Mouse (Mus musculus) liver, adult 2 months (tissue): ENCODE data around the gene Fbrsl1. TPM values are rescaled to one million over a fixed set of nuclear protein-coding genes. Genes with fewer than 3 reads are reported as not detected.

ENCODE experiments used
- DNase-seq: peaks from one replicate; pipeline ENCODE4 v3.0.0-alpha.2; 2011; ENCODE audit warnings: low read depth, low spot score; ENCODE audit errors: extremely low read depth
- H3K27ac ChIP-seq: fragments of 200-500 bp; replicated peaks from 2 replicates; pipeline ENCODE4 v1.5.1; 2012; ENCODE audit warnings: low read depth, mild to moderate bottlenecking, control low read depth, inconsistent platforms, low read length; ENCODE audit not compliant: insufficient read depth
- H3K27me3 ChIP-seq: fragments of 200-500 bp; 2 replicates; pipeline ENCODE4 v1.6.1; 2012; ENCODE audit warnings: mild to moderate bottlenecking, moderate library complexity, low read length, inconsistent platforms; ENCODE audit not compliant: control insufficient read depth, insufficient read depth
- H3K36me3 ChIP-seq: fragments of 200-500 bp; 2 replicates; pipeline ENCODE4 v1.6.1; 2012; ENCODE audit warnings: low read length, inconsistent platforms; ENCODE audit not compliant: control insufficient read depth, insufficient read depth
- H3K4me1 ChIP-seq: fragments of 200-500 bp; 2 replicates; pipeline ENCODE4 v1.6.1; 2011; ENCODE audit warnings: low read length; ENCODE audit not compliant: control insufficient read depth, insufficient read depth
- H3K4me3 ChIP-seq: fragments of 200-500 bp; 2 replicates; pipeline ENCODE4 v1.5.1; 2011; ENCODE audit warnings: low read depth, mild to moderate bottlenecking, control low read depth, low read length, moderate library complexity; ENCODE audit not compliant: insufficient read depth
- H3K79me2 ChIP-seq: fragments of 200-500 bp; 2 replicates; pipeline ENCODE4 v1.6.1; 2012; ENCODE audit warnings: inconsistent platforms, mild to moderate bottlenecking, low read length, moderate library complexity; ENCODE audit not compliant: control insufficient read depth, insufficient read depth
- H3K9ac ChIP-seq: fragments of 200-500 bp; 2 replicates; pipeline ENCODE4 v1.6.1; 2012; ENCODE audit warnings: low read depth, mild to moderate bottlenecking, control low read depth, inconsistent platforms, low read length
- CTCF ChIP-seq: fragments of 200-500 bp; IDR thresholded peaks from 2 replicates; pipeline ENCODE4 v1.5.1; 2011; ENCODE audit warnings: low read depth, low read length, control low read depth
- POLR2A ChIP-seq: fragments of 200-500 bp; IDR thresholded peaks from 2 replicates; pipeline ENCODE4 v1.6.1; 2011; ENCODE audit warnings: low read length, control low read depth; ENCODE audit not compliant: insufficient read depth; ENCODE audit errors: extremely low read depth
- WGBS: fragments of 180-500 bp; shearing (Covaris S2); methylation state at CpG from one replicate; pipeline ENCODE4 v1.1.7; 2018; 5-methylcytosine and 5-hydroxymethylcytosine counted together
- polyA plus RNA-seq: library from polyadenylated mRNA; depleted of rRNA; stranded (reverse); fragments of >200 nt; gene quantifications from 2 replicates; pipeline ENCODE4 v1.2.3, GENCODE M21; 2012
- total RNA-seq: library from RNA; depleted of rRNA; stranded (reverse); fragments of >200 nt; gene quantifications from 2 replicates; pipeline ENCODE4 v1.2.3, GENCODE M21; 2014

The Fbrsl1 gene
- total and polyA plus RNA-seq, 2 experiments, result 4.9 to 29.8 TPM

GRCm38 (mm10) chr5:110472834-110473233 is 24.5 kb upstream of the Fbrsl1 start:
- Histone ChIP-seq H3K27me3 (no peaks in the 10 kb centered on the region), H3K27ac (no peak overlapping the region), H3K36me3 (no peaks in the 10 kb centered on the region), H3K4me1 (no peaks in the 10 kb centered on the region), H3K4me3 (no peak overlapping the region), H3K9ac (no peak overlapping the region), H3K79me2 (no peaks in the 10 kb centered on the region)
- TF ChIP-seq POLR2A (no peak), CTCF (no peak)
- DNase-seq, result no peak
- 77% methylated on average over 1 of the region's 1 CpGs for WGBS

GRCm38 (mm10) chr5:110471981-110472476 is 23.7 kb upstream of the Fbrsl1 start:
- TF ChIP-seq CTCF (no peak), POLR2A (no peak)
- Histone ChIP-seq H3K27me3 (no peaks in the 10 kb centered on the region), H3K9ac (no peak overlapping the region), H3K36me3 (no peaks in the 10 kb centered on the region), H3K27ac (no peak overlapping the region), H3K4me1 (no peaks in the 10 kb centered on the region), H3K79me2 (no peaks in the 10 kb centered on the region), H3K4me3 (no peak overlapping the region)
- no peak for DNase-seq
- WGBS, result 79% methylated on average over 5 of the region's 5 CpGs

GRCm38 (mm10) chr5:110471285-110471684 is 23.0 kb upstream of the Fbrsl1 start:
- no peaks in the 10 kb centered on the region for H3K4me1 ChIP-seq
- H3K9ac ChIP-seq, result no peak overlapping the region
- H3K36me3 ChIP-seq, result no peaks in the 10 kb centered on the region
- no peak for TF ChIP-seq POLR2A
- H3K27me3 ChIP-seq, result no peaks in the 10 kb centered on the region
- H3K79me2 ChIP-seq, result no peaks in the 10 kb centered on the region
- 82% methylated on average over 4 of the region's 4 CpGs for whole genome bisulfite sequencing
- no peak overlapping the region for H3K27ac ChIP-seq
- no peak for DNase-seq
- H3K4me3 ChIP-seq, result no peak overlapping the region

- no peak overlapping the region for H3K27ac ChIP-seq
- H3K36me3 ChIP-seq, result no peaks in the 10 kb centered on the region
- no peaks in the 10 kb centered on the region for H3K79me2 ChIP-seq
- no peak for DNase-seq
- H3K9ac ChIP-seq, result no peak overlapping the region
- no peak overlapping the region for H3K4me3 ChIP-seq
- 88% methylated on average over 8 of the region's 8 CpGs for WGBS
- no peaks in the 10 kb centered on the region for H3K4me1 ChIP-seq
- H3K27me3 ChIP-seq, result no peaks in the 10 kb centered on the region
- TF ChIP-seq CTCF, result no peak
- no peak for TF ChIP-seq POLR2A
Measured at GRCm38 (mm10) chr5:110469227-110469925, 21.1 kb upstream of the Fbrsl1 start.

- Histone ChIP-seq H3K27ac (no peak overlapping the region), H3K9ac (no peak overlapping the region), H3K4me1 (no peaks in the 10 kb centered on the region), H3K4me3 (no peak overlapping the region), H3K36me3 (no peaks in the 10 kb centered on the region), H3K79me2 (no peaks in the 10 kb centered on the region), H3K27me3 (no peaks in the 10 kb centered on the region)
- TF ChIP-seq POLR2A (no peak), CTCF (no peak)
- DNase-seq, result peak; percentile 74
- 39% methylated on average over 4 of the region's 4 CpGs for WGBS
Measured at GRCm38 (mm10) chr5:110468296-110468695, 20.0 kb upstream of the Fbrsl1 start.

- DNase-seq, result no peak
- no peaks in the 10 kb centered on the region for H3K27me3 ChIP-seq
- H3K36me3 ChIP-seq, result no peaks in the 10 kb centered on the region
- no peaks in the 10 kb centered on the region for H3K4me1 ChIP-seq
- TF ChIP-seq POLR2A (no peak), CTCF (no peak)
- no peaks in the 10 kb centered on the region for H3K79me2 ChIP-seq
- no peak overlapping the region for H3K27ac ChIP-seq
- WGBS, result 88% methylated on average over 6 of the region's 6 CpGs
- H3K9ac ChIP-seq, result no peak overlapping the region
- H3K4me3 ChIP-seq, result no peak overlapping the region
Measured at GRCm38 (mm10) chr5:110467725-110468124, 19.4 kb upstream of the Fbrsl1 start.
